Mouse (Mus musculus) adrenal gland, postnatal 4 days (tissue): ENCODE results near the gene Gm20721. TPM values are rescaled to one million over a fixed set of nuclear protein-coding genes. Genes with fewer than 3 reads are reported as not detected.
"Not testable (repeated sequence)": the region's sequence is repeated elsewhere in the genome, so short reads cannot be mapped to it uniquely, and the experiment has no call there.

Experiments used
- DNase-seq, 2 experiments: peaks; one replicate each; pipeline ENCODE4 v3.0.0; 2021 to 2022; ENCODE audit warnings: low spot score in 2 of 2, mixed read lengths in 2 of 2
- total RNA-seq, 2 experiments: library from RNA; stranded (reverse); gene quantifications; 2 replicates each; pipeline ENCODE4 v1.2.3; 2021

Gene Gm20721
- total RNA-seq, 2 experiments from 2014 or later = 2.1 to 2.2 TPM

GRCm38 (mm10) chr2:174330616-174331191 lies 15.8 kb downstream of the Gm20721 start:
- DNase-seq = peak; percentile 45 to 63

- peak; percentile 62 to 77 for DNase-seq
Observed at GRCm38 (mm10) chr2:174329663-174330615, 16.6 kb downstream of the Gm20721 start.

GRCm38 (mm10) chr2:174328926-174329662 lies 17.4 kb downstream of the Gm20721 start:
- DNase-seq = no peak

GRCm38 (mm10) chr2:174328358-174328905 lies 18.1 kb downstream of the Gm20721 start:
- no peak for DNase-seq

- DNase-seq = peak; percentile 38 to 47
Observed at GRCm38 (mm10) chr2:174327295-174327981, 19.1 kb downstream of the Gm20721 start.

GRCm38 (mm10) chr2:174326481-174326880 lies 20.0 kb downstream of the Gm20721 start:
- DNase-seq = no peak

GRCm38 (mm10) chr2:174325989-174326388 lies 20.5 kb downstream of the Gm20721 start:
- no peak for DNase-seq

- DNase-seq = no peak
Observed at GRCm38 (mm10) chr2:174316661-174317060, 29.9 kb downstream of the Gm20721 start.

GRCm38 (mm10) chr2:174315445-174315844 lies 31.1 kb downstream of the Gm20721 start:
- DNase-seq = not testable (repeated sequence)

- no peak for DNase-seq
Observed at GRCm38 (mm10) chr2:174312661-174313060, 33.9 kb downstream of the Gm20721 start.

- DNase-seq = peak in 1 of 2 experiments; percentile 62
Observed at GRCm38 (mm10) chr2:174312118-174312647, 34.3 kb downstream of the Gm20721 start.

- no peak for DNase-seq
Observed at GRCm38 (mm10) chr2:174311613-174312012, 34.9 kb downstream of the Gm20721 start.

- DNase-seq = no peak
Observed at GRCm38 (mm10) chr2:174310913-174311514, 35.5 kb downstream of the Gm20721 start.

- DNase-seq = no peak
Observed at GRCm38 (mm10) chr2:174307903-174308302, 38.6 kb downstream of the Gm20721 start.

GRCm38 (mm10) chr2:174305646-174306045 lies 40.9 kb downstream of the Gm20721 start:
- no peak for DNase-seq

- DNase-seq = no peak
Observed at GRCm38 (mm10) chr2:174302526-174302925, 44.0 kb downstream of the Gm20721 start.

- DNase-seq = no peak
Observed at GRCm38 (mm10) chr2:174300666-174301065, 45.8 kb downstream of the Gm20721 start.

- DNase-seq = no peak
Observed at GRCm38 (mm10) chr2:174300186-174300585, 46.3 kb downstream of the Gm20721 start.

- DNase-seq = no peak
Observed at GRCm38 (mm10) chr2:174299771-174300160, 46.7 kb downstream of the Gm20721 start.
